Mouse (Mus musculus) adrenal gland (tissue): ENCODE results near the gene Ncoa1.

Experiments used
- intact Hi-C: fragments of 180-260 bp; cut with DNase I; formaldehyde crosslinking; loops from one replicate; pipeline ENCODE4 v1.15.1; 2025
- long read RNA-seq, 2 experiments: library from polyadenylated mRNA; unstranded; transcript quantifications; one replicate each; pipeline ENCODE4 v2.0.0; 2020; ENCODE audit warnings: borderline replicate concordance in 1 of 2; ENCODE audit not compliant: insufficient replicate concordance in 1 of 2

Ncoa1 gene
- long read RNA-seq, experiment 1, partial matches to known transcripts = 0 of 5 reads
- long read RNA-seq, experiment 1, other reads (novel, unspliced or antisense) = 5 of 5 reads
- long read RNA-seq, experiment 2, partial matches to known transcripts = 6 of 11 reads
- long read RNA-seq, experiment 2, other reads (novel, unspliced or antisense) = 5 of 11 reads

GRCm38 (mm10) chr12:4476832-4477671, at the start of gene Ncoa1:
Gene Ncoa1 (minus strand): TSS chr12:4477182.
- intact Hi-C loops = loop anchor here (5.0 kb wide), 1 partner anchor 70 kb away; no protein-coding TSS in a partner anchor

- intact Hi-C loops = no loop called here
These were observed 47.6 kb upstream of the Ncoa1 start for GRCm38 (mm10) chr12:4524546-4524945.

GRCm38 (mm10) chr12:4523688-4524298, 46.8 kb upstream of the Ncoa1 start:
- intact Hi-C loops = no loop called here

GRCm38 (mm10) chr12:4523208-4523607, 46.2 kb upstream of the Ncoa1 start:
- intact Hi-C loops = no loop called here

GRCm38 (mm10) chr12:4518957-4519356, 42.0 kb upstream of the Ncoa1 start:
- intact Hi-C loops = no loop called here

- intact Hi-C loops = no loop called here
These were observed 32.6 kb upstream of the Ncoa1 start for GRCm38 (mm10) chr12:4509591-4510061.

GRCm38 (mm10) chr12:4508182-4508581, 31.2 kb upstream of the Ncoa1 start:
- intact Hi-C loops = no loop called here

GRCm38 (mm10) chr12:4507461-4507860, 30.5 kb upstream of the Ncoa1 start:
- intact Hi-C loops = no loop called here

GRCm38 (mm10) chr12:4506810-4507430, 29.9 kb upstream of the Ncoa1 start:
- intact Hi-C loops = no loop called here

GRCm38 (mm10) chr12:4505298-4505697, 28.3 kb upstream of the Ncoa1 start:
- intact Hi-C loops = no loop called here

GRCm38 (mm10) chr12:4503673-4504326, 26.8 kb upstream of the Ncoa1 start:
- intact Hi-C loops = no loop called here

GRCm38 (mm10) chr12:4501916-4502315, 24.9 kb upstream of the Ncoa1 start:
- intact Hi-C loops = no loop called here

GRCm38 (mm10) chr12:4500516-4500915, 23.5 kb upstream of the Ncoa1 start:
- intact Hi-C loops = no loop called here

- intact Hi-C loops = no loop called here
These were observed 22.7 kb upstream of the Ncoa1 start for GRCm38 (mm10) chr12:4499651-4500175.

- intact Hi-C loops = no loop called here
These were observed 11.4 kb upstream of the Ncoa1 start for GRCm38 (mm10) chr12:4488411-4488810.

GRCm38 (mm10) chr12:4483386-4483785, 6.4 kb upstream of the Ncoa1 start:
- intact Hi-C loops = no loop called here

- intact Hi-C loops = no loop called here
These were observed 4.7 kb upstream of the Ncoa1 start for GRCm38 (mm10) chr12:4481687-4482086.

- intact Hi-C loops = no loop called here
These were observed 3.3 kb upstream of the Ncoa1 start for GRCm38 (mm10) chr12:4480250-4480649.

GRCm38 (mm10) chr12:4479171-4479881, 2.3 kb upstream of the Ncoa1 start:
- intact Hi-C loops = loop anchor here (5.0 kb wide), 1 partner anchor 68 kb away; no protein-coding TSS in a partner anchor
